Mouse (Mus musculus) stomach, embryonic 14.5 days (tissue): ENCODE data around the gene Zfp575. TPM values are rescaled to one million over a fixed set of nuclear protein-coding genes. Genes with fewer than 3 reads are reported as not detected.

ENCODE experiments used
- ATAC-seq: fragments of 200-750 bp; cut with Nextera tagmentation; 2 replicates; pipeline ENCODE4 v1.8.0; 2017; ENCODE audit warnings: low read depth, moderate TSS enrichment; ENCODE audit not compliant: insufficient number of reproducible peaks, insufficient read depth, low FRiP score
- H3K27ac ChIP-seq: fragments of 300-500 bp; sonication (generic); 2 replicates; pipeline ENCODE4 v1.5.1; 2014; ENCODE audit warnings: mild to moderate bottlenecking, low read length, moderate library complexity, mixed read lengths
- H3K27me3 ChIP-seq: fragments of 300-500 bp; sonication (generic); 2 replicates; pipeline ENCODE4 v1.6.1; 2014; ENCODE audit warnings: low read length, control low read depth, mixed read lengths; ENCODE audit not compliant: control insufficient read depth, insufficient read depth
- H3K36me3 ChIP-seq: fragments of 300-500 bp; sonication (generic); 2 replicates; pipeline ENCODE4 v1.6.1; 2014; ENCODE audit warnings: mild to moderate bottlenecking, control low read depth, low read length, moderate library complexity, mixed read lengths; ENCODE audit not compliant: control insufficient read depth, insufficient read depth
- H3K4me1 ChIP-seq: fragments of 300-500 bp; sonication (generic); 2 replicates; pipeline ENCODE4 v1.6.1; 2014; ENCODE audit warnings: low read length, control low read depth, mixed read lengths; ENCODE audit not compliant: control insufficient read depth, insufficient read depth
- H3K4me2 ChIP-seq: fragments of 300-500 bp; sonication (generic); replicated peaks from 2 replicates; pipeline ENCODE4 v1.6.1; 2014; ENCODE audit warnings: low read depth, low read length, control low read depth
- H3K4me3 ChIP-seq: fragments of 300-500 bp; sonication (generic); 2 replicates; pipeline ENCODE4 v1.5.1; 2014; ENCODE audit warnings: low read depth, low read length, control low read depth
- H3K9ac ChIP-seq: fragments of 300-500 bp; sonication (generic); replicated peaks from 2 replicates; pipeline ENCODE4 v1.6.1; 2014; ENCODE audit warnings: low read depth, mild to moderate bottlenecking, control low read depth, low read length, moderate library complexity, mixed read lengths
- H3K9me3 ChIP-seq: fragments of 300-500 bp; sonication (generic); 2 replicates; pipeline ENCODE4 v1.6.1; 2016; ENCODE audit warnings: low read depth, low read length, control low read depth; ENCODE audit not compliant: control insufficient read depth
- WGBS: fragments of 180-500 bp; shearing (Covaris S2); extraction: QIAGEN DNeasy Blood & Tissue Kit; methylation state at CpG from one replicate; pipeline ENCODE4 v1.1.7; 2014; 5-methylcytosine and 5-hydroxymethylcytosine counted together
- polyA plus RNA-seq: library from polyadenylated mRNA; unstranded; fragments of >200 nt; fragmentation: Nextera tagmentation; extraction: Ambion mirVana; gene quantifications from 2 replicates; pipeline ENCODE4 v1.2.1, GENCODE M21; 2014

The Zfp575 gene
- polyA plus RNA-seq, 1 experiment from 2014 or later = 4.0 TPM

DNA sequence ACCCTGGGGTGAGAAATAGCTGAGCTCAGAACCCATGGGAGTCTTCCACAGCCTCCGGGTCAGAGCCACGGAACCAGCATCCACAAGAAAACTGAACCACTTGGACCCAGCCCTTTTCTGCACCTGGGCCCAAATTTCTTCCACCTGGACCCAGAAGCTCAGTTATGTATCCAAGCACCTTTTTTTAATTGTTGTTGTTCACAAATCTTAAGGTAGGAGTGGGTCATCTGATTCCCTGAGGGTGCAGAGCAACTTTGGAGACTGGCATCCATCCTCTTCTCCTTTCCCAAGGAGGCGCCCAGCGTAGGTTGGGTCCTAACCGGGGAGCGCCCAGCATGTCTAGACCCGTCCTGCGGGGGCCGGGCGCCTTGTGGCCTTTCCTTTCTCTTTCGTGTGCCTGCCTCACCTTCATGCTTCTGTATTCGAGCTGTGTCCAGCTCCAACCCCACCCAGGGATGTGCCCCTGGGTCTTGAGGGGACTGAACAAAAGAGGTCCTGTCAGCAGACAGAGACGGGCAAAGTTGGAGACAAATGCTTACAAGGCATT is 41.3 kb downstream of the Zfp575 start, which contains the start of the genes Pinlyp and Xrcc1:
Pinlyp (minus strand) TSS at position 51 of the 547 bp plus-strand sequence.
Xrcc1 (plus strand) TSS at position 222 of the 547 bp plus-strand sequence.
- Histone ChIP-seq H3K9ac (peak within 1 kb of the TSS; percentile 73), H3K4me3 (peak within 1 kb of the TSS; percentile 86), H3K27me3 (no peaks in the 10 kb centered on the region), H3K9me3 (no peaks in the 10 kb centered on the region), H3K27ac (peak within 1 kb of the TSS; percentile 76), H3K4me2 (peak within 1 kb of the TSS; percentile 66), H3K36me3 (peaks cover 12% of the 10 kb centered on the region), H3K4me1 (peaks cover 11% of the 10 kb centered on the region; the same call in 1 of the 2 replicates)
- 32% methylated on average over 13 of the region's 13 CpGs for WGBS
- no peak for ATAC-seq

DNA sequence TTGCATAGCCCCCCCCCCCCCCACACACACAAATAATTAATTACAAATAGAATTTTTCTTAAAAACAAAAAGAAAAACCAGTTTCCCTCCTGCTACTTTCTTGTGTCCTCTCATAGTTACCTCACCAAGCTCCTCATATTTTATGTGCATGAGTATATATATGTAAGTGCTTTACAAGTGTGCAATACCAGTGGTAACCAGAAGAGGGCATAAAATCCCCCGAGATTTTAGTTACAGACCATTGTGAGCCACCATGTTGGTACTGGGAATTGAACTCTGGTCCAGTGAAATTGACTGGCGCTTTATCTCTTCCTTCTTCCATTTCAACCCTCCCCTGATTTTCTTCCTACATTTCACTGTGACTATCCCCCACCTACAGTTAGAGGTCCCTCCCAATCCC is 42.9 kb downstream of the Zfp575 start:
- Histone ChIP-seq H3K4me2 (no peak overlapping the region), H3K27me3 (no peaks in the 10 kb centered on the region), H3K9me3 (no peaks in the 10 kb centered on the region), H3K9ac (no peak overlapping the region), H3K4me1 (peaks cover 11% of the 10 kb centered on the region; the same call in 1 of the 2 replicates), H3K36me3 (peaks cover 3% of the 10 kb centered on the region), H3K27ac (no peak overlapping the region), H3K4me3 (no peak overlapping the region)
- WGBS = 84% methylated on average over 2 of the region's 2 CpGs
- ATAC-seq = no peak

DNA sequence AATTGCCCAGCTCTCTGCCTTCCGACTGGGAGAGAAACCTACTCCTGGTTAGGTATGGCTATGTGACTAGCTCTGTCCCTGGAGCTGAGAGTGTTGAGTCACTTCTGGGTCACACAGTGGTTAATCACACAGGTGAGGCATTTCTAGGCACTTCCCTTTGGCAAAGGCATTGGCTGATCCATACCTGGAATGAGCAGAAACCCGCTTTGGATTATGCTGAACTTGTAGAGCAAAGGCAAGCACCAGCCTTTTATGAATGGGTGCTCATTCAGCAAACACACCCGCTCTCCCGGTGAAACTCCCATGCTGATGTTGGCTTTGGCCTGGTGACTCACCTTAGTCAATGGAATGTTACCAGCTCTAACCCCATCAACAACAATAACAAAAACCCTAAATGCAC is 47.8 kb downstream of the Zfp575 start:
- Histone ChIP-seq H3K4me1 (no peaks in the 10 kb centered on the region), H3K36me3 (peaks cover 8% of the 10 kb centered on the region), H3K9ac (no peak overlapping the region), H3K4me3 (no peak overlapping the region), H3K9me3 (no peaks in the 10 kb centered on the region), H3K27ac (no peak overlapping the region), H3K27me3 (no peaks in the 10 kb centered on the region), H3K4me2 (no peak overlapping the region)
- WGBS = 83% methylated on average over 4 of the region's 4 CpGs
- ATAC-seq = no peak

DNA sequence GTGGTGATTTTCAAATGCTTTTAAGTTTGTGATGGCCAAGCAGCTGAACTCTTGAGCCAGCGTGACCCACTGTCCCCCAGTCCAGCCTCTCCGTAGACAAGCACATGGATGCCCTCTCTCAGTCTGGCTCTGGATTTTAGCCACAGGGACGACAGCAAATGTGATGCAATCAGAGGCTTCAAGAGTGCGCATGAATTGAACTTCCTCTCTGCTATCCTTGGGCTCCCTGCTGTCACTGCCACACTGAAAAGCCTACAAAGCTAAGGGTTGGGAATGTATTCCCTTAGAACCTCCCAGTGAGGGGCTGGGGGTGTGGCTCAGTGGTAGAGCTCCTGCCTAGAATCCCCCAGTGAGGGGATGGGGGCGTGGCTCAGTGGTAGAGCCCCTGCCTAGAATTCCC is 48.7 kb downstream of the Zfp575 start:
- Histone ChIP-seq H3K27me3 (no peaks in the 10 kb centered on the region), H3K9me3 (no peaks in the 10 kb centered on the region), H3K4me2 (no peak overlapping the region), H3K4me1 (no peaks in the 10 kb centered on the region), H3K9ac (no peak overlapping the region), H3K36me3 (peaks cover 14% of the 10 kb centered on the region), H3K27ac (no peak overlapping the region), H3K4me3 (no peak overlapping the region)
- WGBS = 76% methylated on average over 5 of the region's 5 CpGs
- ATAC-seq = no peak

DNA sequence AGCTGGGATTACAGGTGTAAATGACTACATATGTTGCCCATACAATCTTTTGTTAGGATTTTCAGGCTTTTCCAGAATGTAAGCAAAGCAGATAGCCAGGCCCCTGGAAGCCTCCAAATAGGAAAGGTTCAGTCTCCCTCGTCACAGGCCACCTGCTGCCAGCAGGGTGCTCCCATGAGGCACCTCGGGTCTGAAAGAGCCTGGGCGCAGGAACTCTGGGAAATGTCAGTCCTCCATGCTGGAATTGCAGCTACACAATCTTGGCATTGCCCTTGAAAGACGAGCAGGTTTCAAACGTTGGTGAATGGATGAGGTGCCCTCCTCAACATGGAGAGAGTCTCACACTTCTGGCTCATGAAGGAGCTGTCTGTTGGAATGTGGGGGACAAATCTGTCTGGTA is 49.3 kb downstream of the Zfp575 start:
- 35% methylated on average over 5 of the region's 5 CpGs for WGBS
- no peaks in the 10 kb centered on the region for H3K4me1 ChIP-seq
- no peak for ATAC-seq
- no peak overlapping the region for H3K27ac ChIP-seq
- no peak overlapping the region for H3K9ac ChIP-seq
- peaks cover 20% of the 10 kb centered on the region for H3K36me3 ChIP-seq
- H3K4me3 ChIP-seq = no peak overlapping the region
- no peaks in the 10 kb centered on the region for H3K9me3 ChIP-seq
- H3K27me3 ChIP-seq = no peaks in the 10 kb centered on the region
- H3K4me2 ChIP-seq = no peak overlapping the region

DNA sequence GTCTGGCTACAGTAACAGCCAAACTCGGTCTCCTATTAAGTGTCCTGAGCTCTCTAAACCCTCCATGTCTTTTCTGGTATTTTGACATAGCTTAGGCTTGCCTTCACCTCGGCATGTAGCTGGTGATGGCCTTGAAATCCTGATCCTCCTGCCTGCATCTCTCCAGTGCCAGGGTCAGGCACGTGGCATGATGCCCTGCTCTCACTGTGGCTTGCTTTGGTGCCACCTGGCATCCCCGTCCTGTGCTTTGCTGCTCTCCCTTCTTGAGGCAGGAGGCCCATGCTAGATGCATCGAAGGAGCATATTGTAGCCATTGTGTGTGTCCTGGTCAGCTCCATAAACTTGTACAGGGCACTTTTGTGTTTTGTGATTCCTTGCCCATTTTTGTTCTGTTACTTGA is 49.9 kb downstream of the Zfp575 start:
- no peak overlapping the region for H3K9ac ChIP-seq
- no peak overlapping the region for H3K4me2 ChIP-seq
- no peak for ATAC-seq
- H3K27ac ChIP-seq = no peak overlapping the region
- H3K9me3 ChIP-seq = no peaks in the 10 kb centered on the region
- no peaks in the 10 kb centered on the region; the same call in 1 of the 2 replicates for H3K4me1 ChIP-seq
- no peaks in the 10 kb centered on the region for H3K27me3 ChIP-seq
- WGBS = 75% methylated on average over 5 of the region's 5 CpGs
- peaks cover 21% of the 10 kb centered on the region for H3K36me3 ChIP-seq
- no peak overlapping the region for H3K4me3 ChIP-seq

DNA sequence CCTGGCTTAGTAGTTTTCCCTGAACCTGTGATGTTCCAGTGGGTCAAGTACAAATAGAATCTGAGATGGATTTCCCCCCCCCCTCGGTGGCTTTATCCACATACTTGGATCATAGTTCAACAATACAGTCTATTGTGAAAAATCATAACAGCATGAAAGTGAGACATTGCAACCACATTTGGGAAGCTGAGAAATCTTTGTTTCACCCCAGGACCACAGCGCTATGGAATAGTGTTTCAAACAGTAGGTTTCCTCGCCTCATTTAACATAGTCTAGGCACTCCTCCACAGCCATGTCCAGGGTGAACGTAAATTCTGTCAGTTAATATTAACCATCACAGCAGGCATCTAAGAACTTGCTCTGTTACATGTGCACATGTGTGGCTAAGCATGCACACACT is 50.4 kb downstream of the Zfp575 start:
- Histone ChIP-seq H3K9ac (no peak overlapping the region), H3K27ac (no peak overlapping the region), H3K27me3 (no peaks in the 10 kb centered on the region), H3K36me3 (peaks cover 21% of the 10 kb centered on the region), H3K4me2 (no peak overlapping the region), H3K4me3 (no peak overlapping the region), H3K9me3 (no peaks in the 10 kb centered on the region), H3K4me1 (peaks cover 5% of the 10 kb centered on the region; the same call in 1 of the 2 replicates)
- 79% methylated on average over 4 of the region's 4 CpGs for WGBS
- no peak for ATAC-seq

DNA sequence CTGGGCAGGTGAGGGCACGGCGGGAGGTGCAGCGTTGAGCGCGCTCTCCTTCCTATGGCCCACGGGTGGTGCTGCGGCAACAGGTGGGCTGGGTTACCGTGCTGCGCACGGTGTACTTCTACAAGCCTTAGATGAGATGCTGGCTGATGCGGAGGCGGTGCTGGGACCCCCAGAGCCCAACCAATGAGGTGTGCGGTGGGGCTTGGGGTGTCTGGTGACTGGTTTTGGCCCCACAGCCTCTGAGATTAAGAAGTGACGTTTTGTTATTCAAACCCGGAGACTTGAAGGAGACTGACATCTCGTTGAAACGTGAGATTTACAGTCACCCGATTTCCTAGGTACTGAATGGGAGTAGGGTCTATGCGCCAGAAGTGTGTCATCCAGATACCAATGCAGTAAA is 53.1 kb downstream of the Zfp575 start:
- 50% methylated on average over 19 of the region's 19 CpGs for whole genome bisulfite sequencing
- H3K9ac ChIP-seq = no peak overlapping the region
- no peak for ATAC-seq

More for the DNA sequence above, 53.1 kb downstream of the Zfp575 start:
- Histone ChIP-seq H3K27ac (no peak overlapping the region), H3K4me2 (no peak overlapping the region), H3K9me3 (no peaks in the 10 kb centered on the region), H3K27me3 (no peaks in the 10 kb centered on the region), H3K36me3 (peaks cover 21% of the 10 kb centered on the region), H3K4me3 (no peak overlapping the region), H3K4me1 (peaks cover 12% of the 10 kb centered on the region; the same call in 1 of the 2 replicates)
